Mouse (Mus musculus): ENCODE measurements around the gene Pdlim4.
A peak's percentile ranks its signal among the peaks of the same experiment; 100 is the strongest.

The Pdlim4 gene

GRCm38 (mm10) chr11:54092188-54092587 is 23.4 kb upstream of the Pdlim4 start:
- DNase-seq (ENCODE audit: low read depth, low spot score), result no peak

DNA sequence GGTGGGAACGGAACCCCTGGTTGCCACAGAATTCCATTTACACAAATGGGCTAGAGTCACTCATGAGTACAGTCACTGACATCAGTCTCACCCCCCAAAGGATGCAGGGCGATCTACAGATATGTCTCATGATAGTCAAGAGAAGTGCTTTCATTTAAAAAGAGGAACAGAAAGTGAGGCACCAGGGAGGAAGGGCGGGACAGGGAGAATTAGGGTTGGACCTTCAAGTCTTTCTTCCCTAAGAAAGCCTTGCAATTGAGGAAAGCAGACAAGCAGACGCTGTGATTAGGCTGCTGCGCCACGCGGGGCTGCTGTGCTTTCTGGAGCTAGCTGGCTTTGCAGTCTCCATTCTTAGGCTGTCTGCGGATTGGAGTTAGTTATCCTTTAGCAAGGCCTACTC is 22.9 kb upstream of the Pdlim4 start:
- no peak for DNase-seq (ENCODE audit: low read depth, low spot score)

GRCm38 (mm10) chr11:54090091-54090879 is 21.5 kb upstream of the Pdlim4 start:
- DNase-seq (ENCODE audit: low read depth, low spot score), result no peak

DNA sequence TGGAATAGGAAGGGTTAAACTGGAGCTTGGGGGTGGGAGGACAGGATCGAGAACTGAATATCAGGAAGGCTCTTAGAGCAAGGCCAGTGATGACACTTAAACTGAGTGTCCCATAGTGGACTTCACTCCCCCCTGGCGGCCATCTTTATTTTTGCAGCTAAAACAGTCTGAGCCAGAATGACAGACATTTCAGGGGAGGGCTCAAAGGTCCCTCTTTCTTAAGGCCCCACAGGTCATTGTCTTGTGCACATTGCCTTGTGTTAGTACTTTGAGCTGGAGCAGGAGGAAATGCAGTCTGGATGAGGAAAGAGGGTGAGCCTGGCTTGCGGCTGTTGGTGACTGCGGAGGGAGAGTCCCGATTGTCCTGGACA is 20.1 kb upstream of the Pdlim4 start:
- DNase-seq (ENCODE audit: low read depth, low spot score), result peak; percentile 75

DNA sequence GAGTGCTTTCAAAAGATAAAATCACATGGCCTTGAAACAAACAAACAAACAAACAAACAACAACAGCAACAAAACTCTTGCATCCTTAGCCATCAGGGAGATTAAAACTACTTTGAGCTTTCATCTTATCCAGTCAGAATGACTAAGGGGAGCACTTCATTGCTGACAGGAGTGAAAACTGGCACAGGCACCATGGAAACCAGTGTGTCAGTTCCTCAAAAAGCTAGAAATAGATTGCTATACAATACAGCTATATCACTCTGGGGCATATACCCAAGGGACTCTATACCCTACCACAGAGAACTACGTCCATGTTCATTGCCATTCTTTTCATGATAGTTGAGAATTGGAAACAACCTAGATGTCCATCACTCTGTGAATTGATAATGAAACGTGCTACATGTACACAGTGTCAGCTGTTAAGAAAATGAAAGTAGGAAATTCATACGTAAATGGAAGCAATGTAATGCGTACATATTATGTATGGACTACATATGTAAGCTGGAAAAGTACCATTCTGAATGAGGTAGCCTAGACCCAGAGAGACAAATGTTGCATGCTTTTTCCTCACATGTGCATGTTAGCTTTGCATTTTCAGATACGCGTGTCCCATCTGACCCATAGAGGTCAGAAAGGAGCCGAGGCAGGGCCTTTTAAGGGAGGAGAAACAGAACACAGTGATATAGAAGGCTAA is 19.6 kb upstream of the Pdlim4 start:
- no peak for DNase-seq (ENCODE audit: low read depth, low spot score)

DNA sequence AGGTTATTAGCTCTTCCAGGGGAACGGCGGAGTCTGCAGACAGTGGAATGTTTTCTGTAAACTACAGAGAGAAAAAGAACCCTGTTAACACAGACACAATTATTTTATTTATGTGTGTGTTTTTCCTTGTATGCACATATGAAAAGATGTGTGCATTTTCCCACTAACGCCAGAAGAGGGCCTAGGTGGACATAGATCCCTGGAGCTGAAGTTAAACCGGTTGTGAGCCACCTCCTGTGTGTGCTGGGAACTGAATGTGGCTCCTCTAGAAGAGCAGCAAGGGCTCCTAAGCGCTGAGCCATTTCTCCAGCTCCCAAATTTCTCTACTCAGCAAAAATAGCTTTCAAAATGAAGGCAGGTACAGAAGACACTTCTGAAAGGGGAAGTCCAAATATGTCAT is 17.0 kb upstream of the Pdlim4 start:
- DNase-seq (ENCODE audit: low read depth, low spot score), result no peak

DNA sequence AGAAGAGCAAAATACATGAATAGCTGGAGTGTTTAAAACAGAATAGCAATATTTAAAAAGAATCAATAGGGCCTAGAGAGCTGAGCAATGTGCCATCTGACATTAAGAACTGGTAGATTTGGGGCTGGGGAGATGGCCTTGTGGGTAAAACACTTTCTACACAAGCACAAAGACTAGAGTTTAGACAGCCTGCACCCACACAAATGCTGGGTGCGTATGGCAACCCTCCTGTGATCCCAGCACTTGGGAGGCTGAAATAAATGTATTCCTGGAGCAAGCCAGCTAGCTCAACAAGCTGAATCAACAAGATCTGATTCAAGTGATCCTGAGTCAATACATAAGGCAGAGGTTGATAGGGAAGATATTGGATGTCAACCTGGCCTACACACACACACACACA is 16.2 kb upstream of the Pdlim4 start:
- no peak for DNase-seq (ENCODE audit: low read depth, low spot score)

GRCm38 (mm10) chr11:54082725-54083124 is 13.9 kb upstream of the Pdlim4 start:
- DNase-seq (ENCODE audit: low read depth, low spot score), result peak; percentile 23

DNA sequence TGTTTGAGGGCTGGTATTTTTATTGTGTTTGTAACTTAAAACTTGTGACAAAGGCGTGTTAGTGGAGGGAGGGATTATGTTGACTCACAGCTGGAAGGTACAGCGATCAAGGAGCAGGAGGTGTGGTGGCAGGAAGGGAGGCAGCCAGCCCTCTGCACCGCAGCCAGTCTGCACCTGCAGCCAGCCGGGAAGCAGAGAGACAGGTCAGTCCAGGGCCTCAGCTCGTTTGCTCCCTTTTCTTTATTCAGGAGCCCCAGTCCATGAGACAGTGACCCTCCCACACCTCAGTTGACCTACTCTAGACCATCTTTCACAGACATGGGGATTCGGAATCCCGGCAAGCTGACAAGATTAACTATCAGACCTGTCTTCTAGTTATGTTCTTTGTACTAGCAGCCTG is 11.6 kb upstream of the Pdlim4 start:
- no peak for DNase-seq (ENCODE audit: low read depth, low spot score)

- DNase-seq (ENCODE audit: low read depth, low spot score), result no peak
Measured at GRCm38 (mm10) chr11:54076101-54076500, 7.3 kb upstream of the Pdlim4 start.

- DNase-seq (ENCODE audit: low read depth, low spot score), result no peak
Measured at GRCm38 (mm10) chr11:54075353-54075752, 6.5 kb upstream of the Pdlim4 start.

DNA sequence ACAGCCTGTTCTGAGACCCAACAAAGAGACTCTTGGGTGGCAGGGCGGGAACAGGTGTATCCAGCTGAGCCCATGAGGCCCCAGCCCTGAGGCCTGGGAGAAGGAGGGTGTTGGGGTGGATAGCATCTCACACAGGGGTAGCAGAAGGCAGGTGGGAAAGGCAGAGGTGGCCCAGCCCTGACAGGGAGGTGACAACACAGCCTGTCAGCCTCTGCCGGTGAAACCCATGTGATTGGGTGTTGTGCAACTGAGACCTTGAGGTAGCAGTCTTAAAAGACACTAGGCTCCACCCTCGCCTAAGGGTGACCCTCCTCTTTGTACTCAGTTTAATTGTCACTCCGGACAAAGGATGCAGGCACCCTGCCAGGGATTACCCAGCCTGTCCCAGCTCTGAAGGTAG is 4.5 kb upstream of the Pdlim4 start:
- DNase-seq (ENCODE audit: low read depth, low spot score), result no peak

- no peak for DNase-seq (ENCODE audit: low read depth, low spot score)
Measured at GRCm38 (mm10) chr11:54071726-54072445, 3.1 kb upstream of the Pdlim4 start.

DNA sequence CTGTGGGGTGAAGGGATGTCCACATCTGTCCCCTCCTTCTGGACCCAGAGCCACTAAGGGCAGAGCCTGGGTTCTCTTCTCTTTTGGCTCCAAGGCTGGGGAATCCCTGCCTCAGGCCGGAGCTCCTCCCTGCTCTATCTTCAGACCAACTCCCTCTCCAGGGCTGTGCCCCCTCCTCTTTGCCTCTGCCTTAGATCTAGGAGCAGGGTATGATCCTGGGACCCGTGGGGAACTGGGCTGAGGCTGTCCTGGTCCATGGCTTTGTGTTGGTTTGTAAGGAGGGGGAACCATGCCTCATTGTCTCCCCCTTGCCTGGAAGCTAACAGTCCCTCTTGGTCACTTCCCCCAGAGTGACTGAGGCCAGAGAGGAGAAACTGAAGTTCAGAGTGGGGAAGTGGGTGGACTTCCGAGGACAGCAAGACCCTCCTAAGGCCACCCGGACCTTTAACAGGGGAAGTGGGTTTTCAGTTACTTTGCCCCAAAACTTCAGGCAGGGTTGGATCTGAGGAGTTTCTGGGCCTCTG is 756 bp downstream of the Pdlim4 start:
- DNase-seq (ENCODE audit: low read depth, low spot score), result no peak

DNA sequence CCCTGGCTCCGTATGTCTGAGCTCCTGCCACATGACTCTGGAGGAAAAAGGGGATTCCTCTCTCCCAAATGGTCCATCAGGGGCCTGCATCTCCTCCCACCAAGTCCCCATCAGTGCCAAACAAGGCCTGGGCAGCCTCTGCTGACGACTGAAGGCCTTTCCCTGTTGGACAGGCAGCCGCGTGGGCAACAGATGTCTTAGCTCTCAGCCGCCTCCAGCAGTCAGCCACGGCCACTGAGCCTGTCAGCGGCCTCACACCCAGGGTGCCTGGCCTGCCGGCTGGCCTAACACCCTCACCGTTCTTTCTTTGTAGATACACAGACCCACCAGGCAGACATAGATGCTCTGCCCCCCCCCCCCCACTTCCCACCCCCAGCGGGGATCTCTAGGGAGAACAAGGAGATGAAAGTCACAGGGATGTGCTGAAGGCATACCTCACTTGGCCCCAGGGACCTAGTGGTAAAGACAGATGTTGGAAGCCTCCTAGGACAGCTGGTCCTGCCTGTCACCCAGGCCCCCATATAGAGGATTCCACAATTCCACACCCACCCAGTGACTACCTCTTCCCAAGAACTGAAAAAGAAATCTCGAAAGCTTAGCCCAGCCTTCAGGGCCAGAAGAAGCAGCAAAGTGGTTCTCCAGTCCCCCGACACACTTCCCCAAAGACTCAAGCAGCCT is 1.4 kb downstream of the Pdlim4 start:
- DNase-seq (ENCODE audit: low read depth, low spot score), result no peak

GRCm38 (mm10) chr11:54066400-54066799 is 2.4 kb downstream of the Pdlim4 start:
- DNase-seq (ENCODE audit: low read depth, low spot score), result no peak

GRCm38 (mm10) chr11:54065915-54066178 is 3.0 kb downstream of the Pdlim4 start:
- DNase-seq (ENCODE audit: low read depth, low spot score), result no peak

GRCm38 (mm10) chr11:54065106-54065914 is 3.5 kb downstream of the Pdlim4 start:
- DNase-seq (ENCODE audit: low read depth, low spot score), result no peak

GRCm38 (mm10) chr11:54064412-54064978 is 4.3 kb downstream of the Pdlim4 start:
- no peak for DNase-seq (ENCODE audit: low read depth, low spot score)

- DNase-seq (ENCODE audit: low read depth, low spot score), result no peak
Measured at GRCm38 (mm10) chr11:54063472-54063775, 5.4 kb downstream of the Pdlim4 start.
